Mouse (Mus musculus): ENCODE data around the gene 1700018B08Rik. TPM values are rescaled to one million over a fixed set of nuclear protein-coding genes. Genes with fewer than 3 reads are reported as not detected.

The 1700018B08Rik gene
- total RNA-seq, 2 experiments from 2014 or later: not detected

DNA sequence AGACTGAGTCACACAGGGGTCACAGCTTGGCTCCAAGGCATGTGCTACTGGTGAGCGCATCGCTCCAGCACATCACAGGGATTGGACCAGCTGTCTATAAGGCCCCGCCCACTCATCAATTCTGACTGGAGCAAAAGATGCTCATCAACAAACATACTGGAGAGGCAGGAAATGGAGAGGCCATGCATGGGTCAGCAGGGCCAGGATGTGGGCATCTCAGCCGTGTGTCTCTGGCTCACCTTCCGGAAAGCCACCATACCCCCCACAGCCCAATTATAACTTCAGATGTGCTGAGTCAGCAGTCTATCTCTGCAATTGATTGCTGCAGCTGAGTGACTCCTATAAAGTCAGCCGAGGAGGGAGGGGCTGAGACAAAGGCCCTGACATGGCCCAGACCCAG, 24.2 kb upstream of the 1700018B08Rik start:
- DNase-seq (ENCODE audit: low spot score in 2 of 2): no peak
- intact Hi-C loops (cut with DNase I): no loop called here

DNA sequence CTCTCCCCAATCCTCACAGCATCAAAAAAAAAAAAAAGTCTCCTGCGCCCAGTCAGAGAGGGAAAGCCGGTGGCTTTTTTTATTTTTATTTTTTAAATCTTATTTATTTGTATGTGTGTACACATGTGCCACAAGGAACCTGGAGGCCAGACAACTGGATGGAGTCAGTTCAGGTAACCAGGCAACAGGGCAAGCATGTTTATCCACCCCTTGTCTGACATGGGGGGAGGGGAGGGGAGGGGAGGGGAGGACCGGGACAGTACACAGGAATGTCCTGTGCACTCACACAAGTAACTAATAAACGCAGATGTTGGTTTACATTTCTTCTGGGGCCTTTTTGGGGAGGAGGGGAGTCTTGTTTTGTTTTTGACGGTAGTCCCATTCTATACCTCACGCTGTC, 19.6 kb upstream of the 1700018B08Rik start:
- intact Hi-C loops (cut with DNase I): no loop called here
- DNase-seq (ENCODE audit: low spot score in 2 of 2): no peak

DNA sequence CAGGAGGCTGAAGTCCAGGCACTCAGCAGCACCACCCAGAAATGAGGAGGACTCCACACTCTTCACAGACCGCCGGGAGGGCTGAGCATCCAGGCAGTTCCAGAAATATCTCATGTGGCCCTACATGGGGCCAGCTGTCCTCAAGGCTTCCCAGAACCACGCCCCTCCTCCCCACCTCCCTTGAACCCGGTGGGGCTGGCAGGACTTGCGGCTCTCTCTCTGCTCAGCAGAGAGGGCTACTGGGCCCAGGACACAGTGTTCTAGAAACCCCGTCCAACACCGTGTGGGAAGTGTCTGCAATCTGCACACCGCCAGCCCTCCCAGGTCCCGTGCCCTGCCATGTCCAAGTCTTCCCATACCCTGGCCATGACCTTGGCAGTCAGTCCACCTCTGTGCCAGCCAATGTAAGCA, 18.8 kb upstream of the 1700018B08Rik start:
- intact Hi-C loops (cut with DNase I): no loop called here
- DNase-seq (ENCODE audit: low spot score in 2 of 2): peak in 1 of 2 experiments; percentile 35

DNA sequence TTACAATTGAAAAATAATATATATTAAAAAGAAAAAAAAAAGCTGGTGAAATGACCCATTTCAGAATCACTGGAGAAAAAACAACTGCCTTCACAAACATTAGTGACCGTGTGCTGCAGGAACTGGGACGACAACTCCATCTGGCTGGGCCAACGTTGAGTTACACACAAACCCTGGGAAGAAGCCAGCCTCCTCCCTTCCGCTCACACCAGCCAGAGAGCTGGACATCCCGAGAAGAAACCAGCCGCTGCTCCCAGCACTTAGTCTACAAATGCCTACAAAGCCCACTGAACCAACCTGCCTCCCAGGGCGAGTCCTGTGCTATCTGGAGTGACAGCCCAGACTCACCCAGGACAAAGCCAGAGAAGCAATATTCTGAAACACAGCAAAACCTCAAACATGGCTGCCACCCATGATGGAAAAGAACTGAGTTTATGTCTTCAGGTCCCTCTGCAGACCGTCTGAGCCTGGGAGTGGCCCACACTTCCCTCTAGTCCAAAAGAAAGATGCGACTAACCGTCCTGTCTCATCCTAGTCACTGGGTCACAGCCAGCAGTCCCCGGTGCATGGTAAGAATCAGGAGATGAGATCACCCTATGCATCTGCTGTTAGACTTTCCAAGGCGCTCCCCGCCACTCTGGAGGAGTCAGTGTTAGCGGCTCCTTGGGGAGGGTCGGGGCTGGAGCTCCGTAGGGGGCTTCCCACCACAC, 17.7 kb upstream of the 1700018B08Rik start:
- intact Hi-C loops (cut with DNase I): no loop called here
- no peak for DNase-seq (ENCODE audit: low spot score in 2 of 2)

DNA sequence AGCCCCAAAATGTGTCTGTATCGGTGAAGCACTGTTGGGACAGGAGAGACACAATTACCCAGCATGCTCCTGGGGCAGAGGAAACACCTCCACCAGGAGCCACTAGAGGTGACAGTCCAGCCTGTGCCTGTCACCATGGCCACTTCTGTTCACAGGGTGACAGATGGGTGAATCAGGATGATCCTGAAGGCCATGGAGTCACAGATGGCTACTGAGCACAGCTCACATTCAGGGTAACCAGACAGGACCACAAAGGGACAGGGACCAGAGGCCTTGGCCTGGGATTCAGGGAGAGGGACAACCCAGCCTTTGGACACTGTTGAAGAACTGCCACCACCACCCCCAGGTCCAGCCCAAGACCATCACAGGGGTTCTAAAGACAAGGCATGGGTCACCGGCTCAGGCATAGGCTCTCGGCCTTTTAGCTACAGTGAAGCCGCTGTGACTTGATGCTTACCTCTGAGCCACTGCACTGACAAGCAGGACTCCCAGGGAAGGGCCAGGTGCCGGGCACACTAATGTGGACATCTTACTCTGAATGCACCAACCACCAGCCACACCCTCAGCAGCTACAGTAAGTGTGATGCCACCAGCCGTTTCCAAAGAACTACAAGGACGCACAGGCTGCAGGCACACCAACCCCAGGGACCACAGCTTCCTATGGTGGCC, 16.4 kb upstream of the 1700018B08Rik start:
- intact Hi-C loops (cut with DNase I): no loop called here
- no peak for DNase-seq (ENCODE audit: low spot score in 2 of 2)

DNA sequence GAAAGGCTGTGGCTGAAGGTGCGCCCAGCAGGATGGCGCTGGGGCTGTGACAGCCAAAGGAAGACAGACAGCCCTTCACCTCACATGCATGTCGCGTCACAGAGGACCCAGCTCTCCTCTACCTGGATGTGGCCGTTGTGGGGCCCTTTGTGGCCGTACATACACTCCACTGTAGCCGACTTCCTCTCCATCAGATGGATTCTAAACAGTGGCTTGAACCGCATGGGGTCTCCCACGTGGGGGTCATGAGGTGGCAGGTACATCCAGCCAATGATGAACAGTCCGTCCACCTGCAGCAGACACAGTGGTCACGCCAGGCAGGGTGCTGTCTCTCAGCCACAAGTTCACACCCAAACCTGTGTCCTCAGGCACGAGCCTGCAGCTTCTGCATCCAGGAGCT, 15.7 kb upstream of the 1700018B08Rik start:
- DNase-seq (ENCODE audit: low spot score in 2 of 2): no peak
- intact Hi-C loops (cut with DNase I): no loop called here

DNA sequence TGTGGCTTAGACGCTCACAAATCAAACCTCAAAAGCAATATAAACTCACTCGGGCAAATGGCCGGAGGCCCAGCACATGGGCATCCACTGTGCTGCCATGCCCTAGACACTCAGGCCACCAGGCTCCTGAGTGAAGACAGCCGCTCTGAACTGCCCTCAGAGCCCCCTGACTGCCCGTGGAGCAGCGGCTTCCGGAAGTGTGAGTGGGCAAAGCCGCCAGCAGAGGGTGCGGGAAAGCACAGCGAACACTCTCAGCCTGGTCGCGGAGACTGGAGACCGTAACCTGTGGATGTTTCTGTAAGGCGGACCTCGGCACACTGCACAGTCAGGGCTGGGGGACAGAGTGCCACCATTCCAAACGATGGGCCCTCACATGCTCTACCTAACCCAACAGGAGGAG, 14.4 kb upstream of the 1700018B08Rik start:
- intact Hi-C loops (cut with DNase I): no loop called here
- DNase-seq (ENCODE audit: low spot score in 2 of 2): no peak

DNA sequence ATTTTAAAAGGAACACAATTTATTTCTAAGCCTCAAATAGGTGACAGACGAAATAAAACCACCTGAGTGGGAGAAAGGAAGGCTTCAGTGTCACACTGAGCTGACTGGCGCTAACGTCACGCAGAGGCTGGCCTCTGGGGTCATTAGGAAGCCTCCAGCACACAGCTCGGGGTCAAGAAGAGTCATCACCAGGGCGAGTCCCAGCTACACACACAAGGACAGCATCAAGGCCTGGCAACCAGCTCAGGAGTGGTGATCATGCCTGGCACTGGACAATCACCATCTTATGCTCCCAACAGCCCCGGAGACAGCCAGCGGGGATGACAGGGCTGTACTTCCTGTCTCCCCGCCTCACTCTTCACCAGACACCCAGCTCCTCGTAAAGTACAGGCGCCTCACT, 13.6 kb upstream of the 1700018B08Rik start:
- intact Hi-C loops (cut with DNase I): no loop called here
- no peak for DNase-seq (ENCODE audit: low spot score in 2 of 2)

DNA sequence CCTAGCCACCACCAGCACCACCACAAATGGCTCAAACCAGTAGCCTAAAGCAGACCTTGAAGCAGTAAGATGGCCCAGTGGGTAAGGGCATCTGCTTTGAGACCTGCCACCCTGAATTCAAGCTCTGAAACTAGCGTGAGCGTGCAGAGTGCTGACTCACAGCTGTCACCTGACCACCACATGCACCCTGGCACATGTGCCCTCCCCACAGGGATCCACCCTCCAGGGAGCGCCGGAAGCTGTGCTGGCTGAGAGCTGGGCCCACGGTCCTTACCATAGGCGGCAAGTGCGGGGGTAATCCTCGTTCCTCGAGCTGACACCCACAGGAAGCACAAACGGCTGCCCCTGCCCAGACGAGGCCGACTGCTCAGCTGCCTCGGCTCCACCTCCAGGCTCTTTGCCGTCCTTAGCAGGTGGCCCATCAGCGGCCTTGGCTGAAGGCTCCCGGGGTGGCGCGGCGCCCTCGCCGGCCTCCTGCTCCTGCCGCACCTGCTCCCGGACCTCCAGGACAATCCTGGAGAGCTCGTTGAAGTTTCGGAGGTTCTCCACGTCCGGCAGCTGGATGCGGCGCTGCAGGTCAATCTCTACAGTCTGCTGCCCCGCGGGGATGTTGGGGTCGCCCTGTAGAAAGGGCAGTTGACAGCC, 9.8 kb upstream of the 1700018B08Rik start:
- no peak for DNase-seq (ENCODE audit: low spot score in 2 of 2)
- intact Hi-C loops (cut with DNase I): no loop called here

DNA sequence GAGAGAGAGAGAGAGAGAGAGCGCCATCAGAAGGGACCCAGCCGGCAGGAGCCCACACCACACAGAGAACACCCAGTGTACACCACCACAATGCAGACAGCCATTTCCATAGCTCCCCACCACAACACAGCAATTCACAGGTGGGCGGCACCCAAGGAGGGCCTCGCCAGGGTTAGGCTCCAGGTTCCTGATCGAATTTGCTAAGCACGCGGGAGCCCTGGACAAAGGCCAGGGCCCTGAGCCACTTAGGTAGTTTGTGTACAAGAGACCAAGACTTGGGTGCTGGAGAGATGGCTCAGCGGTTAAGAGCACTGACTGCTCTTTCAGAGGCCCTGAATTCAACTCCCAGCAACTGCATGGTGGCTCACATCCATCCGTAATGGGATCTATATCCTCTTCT, 8.4 kb upstream of the 1700018B08Rik start:
- intact Hi-C loops (cut with DNase I): no loop called here
- no peak for DNase-seq (ENCODE audit: low spot score in 2 of 2)

DNA sequence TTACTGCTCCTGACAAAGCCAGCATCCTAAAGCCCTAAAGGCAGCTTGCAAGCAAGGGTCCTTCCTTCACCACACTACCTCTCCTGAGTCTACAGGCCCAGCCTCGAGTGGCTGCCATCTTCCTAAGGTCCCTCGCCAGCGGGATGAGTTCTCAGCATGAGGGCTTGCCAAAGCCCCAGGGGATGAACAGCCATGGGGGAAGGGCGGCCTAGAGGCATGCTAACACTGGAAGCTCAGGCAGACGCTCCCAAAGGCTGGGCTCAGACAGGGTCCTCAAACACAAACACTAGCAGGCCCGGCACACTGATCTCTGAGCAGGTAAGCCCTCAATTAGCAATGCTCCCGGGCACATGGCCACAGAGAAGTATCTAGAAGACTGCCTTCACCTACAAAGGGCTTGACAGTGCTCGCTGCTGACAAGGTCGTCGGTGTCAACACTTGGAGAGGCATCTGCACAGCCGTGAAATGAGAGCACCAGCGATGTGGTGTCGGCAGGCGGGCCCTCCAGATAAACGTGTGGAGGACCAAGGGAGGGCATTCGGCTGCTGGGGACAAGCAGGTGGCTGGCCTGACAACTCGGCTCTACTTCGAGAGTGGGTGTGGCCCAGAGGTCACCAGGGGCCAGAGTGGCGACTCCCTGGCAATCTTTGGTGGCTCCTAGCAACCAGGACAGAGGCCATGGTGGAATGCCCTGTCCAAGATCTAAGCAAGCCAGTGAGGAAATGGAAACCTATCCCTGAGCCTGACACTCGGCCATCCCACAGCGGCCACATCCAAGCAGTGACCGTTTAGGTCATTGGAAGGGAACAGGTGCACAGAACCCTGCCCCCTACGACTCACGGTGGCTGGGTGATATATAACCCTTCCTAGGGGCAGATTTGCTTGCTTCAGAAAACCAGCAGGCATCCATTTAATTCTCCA, 7.2 kb upstream of the 1700018B08Rik start:
- intact Hi-C loops (cut with DNase I): no loop called here
- DNase-seq (ENCODE audit: low spot score in 2 of 2): no peak

DNA sequence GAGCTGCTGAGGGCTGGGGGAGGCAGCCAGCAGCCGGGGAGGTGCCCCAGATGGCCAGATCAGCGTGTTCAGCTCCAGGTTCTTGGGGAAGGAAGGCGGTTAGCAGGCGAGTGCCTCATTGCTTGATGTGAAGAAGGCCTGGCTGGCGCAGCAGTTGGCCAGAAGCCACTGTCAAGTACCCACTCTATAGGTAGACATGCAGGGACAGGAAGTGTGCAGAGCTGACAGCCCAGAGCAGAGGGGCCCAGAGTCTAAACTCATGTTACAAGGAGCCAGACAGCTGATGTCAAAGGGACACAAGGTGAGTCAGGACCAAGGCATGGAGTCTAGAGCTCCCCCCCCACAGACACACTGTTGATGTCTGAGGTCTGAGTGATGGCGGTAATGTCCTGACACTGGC, 5.9 kb upstream of the 1700018B08Rik start:
- intact Hi-C loops (cut with DNase I): no loop called here
- DNase-seq (ENCODE audit: low spot score in 2 of 2): no peak

DNA sequence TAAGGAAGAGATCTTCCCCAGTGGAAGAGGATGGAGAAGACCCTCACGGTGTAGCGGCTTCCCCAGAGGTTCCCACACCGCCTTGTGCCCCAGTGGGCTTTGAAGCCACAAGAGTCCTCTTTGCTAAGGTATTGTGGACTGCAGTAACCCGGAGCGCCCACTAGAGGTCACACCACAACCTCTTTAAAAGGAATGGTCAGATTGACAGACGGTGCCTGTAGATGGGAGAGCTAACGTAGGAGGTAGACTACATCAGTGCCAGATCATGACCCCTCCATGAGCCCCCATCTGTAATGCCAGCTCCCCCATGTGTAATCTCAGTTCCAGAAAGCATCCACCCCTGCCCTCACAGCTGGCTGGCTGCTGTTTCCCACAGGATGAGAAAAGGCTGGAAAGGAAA, 3.0 kb upstream of the 1700018B08Rik start:
- DNase-seq (ENCODE audit: low spot score in 2 of 2): peak in 1 of 2 experiments; percentile 70
- intact Hi-C loops (cut with DNase I): loop anchor here (5.0 kb wide), 2 partner anchors 50 to 140 kb away; no protein-coding TSS in a partner anchor

DNA sequence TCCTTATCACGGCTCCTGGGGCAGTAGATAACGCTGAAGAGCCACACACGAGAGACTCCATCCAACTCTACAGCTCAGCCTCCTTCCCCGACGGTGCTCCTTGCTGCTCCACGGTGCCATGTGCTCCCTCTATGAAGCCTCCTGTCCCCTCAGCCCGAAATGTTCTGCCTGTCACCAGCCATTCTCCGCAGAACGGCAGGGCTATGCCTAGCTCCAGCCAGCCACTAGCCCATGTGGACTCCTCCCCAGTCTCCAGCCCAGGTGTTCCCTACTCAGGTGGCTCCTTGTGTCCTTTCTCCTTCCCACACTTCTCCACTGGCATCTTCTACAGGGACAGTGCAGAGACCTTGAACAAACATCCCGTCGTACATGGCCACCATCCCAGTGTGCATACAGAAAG, 816 bp upstream of the 1700018B08Rik start:
- DNase-seq (ENCODE audit: low spot score in 2 of 2): no peak
- intact Hi-C loops (cut with DNase I): loop anchor here (5.0 kb wide), 2 partner anchors 52 to 142 kb away; no protein-coding TSS in a partner anchor

DNA sequence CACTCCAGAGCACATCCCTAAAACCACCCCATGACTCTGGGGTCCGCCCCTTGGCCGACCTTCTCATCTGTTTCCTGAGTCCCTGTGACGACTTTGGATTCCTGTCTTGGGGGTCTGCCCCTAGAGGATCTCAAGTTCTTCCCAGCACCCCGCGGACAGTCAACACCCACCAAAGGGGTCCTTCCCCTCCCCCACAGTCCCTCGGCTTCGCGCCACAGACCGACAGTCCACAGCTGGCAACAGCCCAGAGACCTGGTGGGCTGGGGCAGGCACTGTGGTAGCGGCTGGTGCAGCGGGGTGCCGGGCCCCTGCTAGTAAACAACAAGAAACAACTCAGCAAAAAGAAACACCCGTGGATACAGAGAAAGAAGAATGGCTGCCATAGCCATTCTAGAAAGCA, 1.2 kb downstream of the 1700018B08Rik start:
- no peak for DNase-seq (ENCODE audit: low spot score in 2 of 2)
- intact Hi-C loops (cut with DNase I): no loop called here

DNA sequence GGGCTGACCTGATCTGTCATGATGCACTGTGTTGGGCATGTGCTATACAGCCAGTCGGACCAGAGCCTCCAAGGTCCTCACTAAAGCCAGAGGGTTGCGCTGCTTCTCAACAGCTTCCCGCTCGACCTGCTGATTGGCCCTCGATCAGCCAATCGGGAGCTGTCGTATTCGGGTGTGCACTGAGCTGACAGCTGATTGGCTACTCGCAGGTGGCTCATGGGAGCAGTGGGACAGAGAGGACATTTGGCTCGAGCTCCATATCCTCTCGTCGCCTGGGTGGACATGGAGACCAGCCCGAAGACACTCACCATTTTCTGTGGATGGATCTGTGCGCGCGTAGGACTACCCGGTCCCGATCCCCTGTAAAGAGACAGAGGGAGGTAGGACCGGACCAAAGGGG, 2.3 kb downstream of the 1700018B08Rik start:
- intact Hi-C loops (cut with DNase I): no loop called here
- no peak for DNase-seq (ENCODE audit: low spot score in 2 of 2)

DNA sequence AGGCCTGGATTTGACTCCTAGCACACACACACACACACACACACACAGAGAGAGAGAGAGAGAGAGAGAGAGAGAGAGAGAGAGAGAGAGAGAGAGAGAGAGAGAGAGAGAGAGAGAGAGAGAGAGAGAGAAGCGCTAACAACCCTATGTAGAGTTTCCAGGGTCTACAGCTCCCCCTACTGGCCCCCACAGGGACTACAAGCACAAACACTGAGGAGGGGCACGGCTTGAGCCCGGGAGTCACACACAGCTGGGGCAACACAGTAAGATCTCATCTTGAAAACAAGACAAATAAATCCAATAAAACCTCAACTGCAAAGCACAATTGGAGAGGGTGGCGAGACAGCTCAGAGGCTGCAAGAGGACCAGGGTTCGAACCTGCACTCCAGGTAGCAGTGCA, 11.7 kb downstream of the 1700018B08Rik start:
- intact Hi-C loops (cut with DNase I): no loop called here
- no peak for DNase-seq (ENCODE audit: low spot score in 2 of 2)

DNA sequence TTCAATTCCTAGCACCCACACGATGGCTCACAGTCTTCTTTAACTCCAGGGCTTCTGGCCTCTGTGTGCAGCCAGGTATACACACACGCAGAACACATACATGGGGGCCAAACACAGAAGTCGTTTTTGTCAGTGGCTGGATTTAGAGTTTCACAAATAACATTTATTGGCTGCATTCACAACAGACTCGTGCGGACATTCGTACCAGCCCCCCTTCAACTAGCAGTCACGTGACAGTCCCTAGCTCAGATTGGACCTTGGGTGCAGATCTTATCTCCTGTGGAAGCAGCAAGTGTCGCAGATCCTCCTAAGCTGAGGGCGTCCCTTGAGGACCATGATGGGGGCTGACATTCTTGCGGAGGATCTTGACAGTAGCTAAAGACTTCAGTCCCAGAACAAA, 13.5 kb downstream of the 1700018B08Rik start:
- intact Hi-C loops (cut with DNase I): no loop called here
- DNase-seq (ENCODE audit: low spot score in 2 of 2): no peak

DNA sequence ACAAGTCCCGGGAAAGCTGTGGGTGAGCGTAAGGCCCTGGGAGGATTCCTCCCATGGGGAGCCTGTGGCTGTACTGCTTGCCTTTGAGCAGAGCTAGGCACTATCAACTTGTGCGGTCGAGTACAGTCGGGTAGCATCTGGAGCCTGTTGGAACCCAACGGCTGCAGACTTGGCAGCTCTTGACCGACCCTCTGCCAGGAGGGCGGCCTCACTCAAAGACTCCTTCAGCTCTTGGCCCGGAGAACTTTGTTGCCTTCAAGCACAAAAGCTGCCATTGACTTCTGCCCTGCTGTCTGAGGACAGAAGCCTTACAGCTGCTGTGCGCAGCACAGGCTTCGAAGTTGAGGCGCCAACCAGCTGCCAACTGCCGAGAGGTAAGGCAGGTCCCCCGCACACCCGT, 15.3 kb downstream of the 1700018B08Rik start:
- intact Hi-C loops (cut with DNase I): no loop called here
- no peak for DNase-seq (ENCODE audit: low spot score in 2 of 2)

DNA sequence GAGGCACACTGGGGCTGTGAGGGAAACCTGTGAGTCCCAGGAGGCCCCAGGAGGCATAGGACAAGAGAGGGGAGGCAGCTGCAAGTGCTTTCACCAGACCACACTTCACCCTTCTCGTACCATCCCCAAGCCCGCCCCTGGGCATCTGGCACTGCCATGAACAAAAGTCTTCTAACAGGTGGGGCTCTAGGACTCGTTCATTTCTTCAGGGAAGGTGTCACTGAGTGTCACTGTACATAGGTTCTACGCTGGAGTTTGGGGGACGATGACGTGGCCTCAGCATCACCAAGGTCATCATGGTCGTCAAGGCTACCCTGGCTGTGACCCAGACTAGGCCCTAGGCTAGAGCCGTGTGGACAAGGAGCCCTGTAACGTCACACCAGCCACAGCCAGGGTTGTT, 16.4 kb downstream of the 1700018B08Rik start:
- no peak for DNase-seq (ENCODE audit: low spot score in 2 of 2)
- intact Hi-C loops (cut with DNase I): no loop called here

All from left cerebral cortex, postnatal 36 days (tissue).